ENCODE assay signal across 29 mouse cellular contexts in the genomic region with DNA sequence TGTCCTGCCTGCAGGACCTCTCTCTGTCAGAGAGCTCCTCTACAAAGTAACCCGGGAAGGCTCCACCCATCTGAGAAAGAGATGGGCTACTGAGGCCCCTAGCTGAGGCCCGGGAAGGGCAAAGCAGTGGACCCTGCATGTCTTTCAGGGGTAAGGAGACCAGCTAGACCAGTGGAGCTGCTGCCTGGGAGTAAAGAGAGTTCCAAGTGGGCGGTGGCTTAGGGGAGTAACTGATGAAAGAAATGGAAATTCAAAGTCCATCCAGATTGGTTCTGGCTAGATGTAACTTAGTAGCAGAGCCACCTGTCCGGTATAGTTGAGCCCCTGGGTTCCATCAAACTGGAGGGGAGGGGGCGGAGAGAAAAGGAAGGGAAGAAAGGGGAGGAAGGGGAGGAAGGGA. TPM values are rescaled to one million over a fixed set of nuclear protein-coding genes. Genes with fewer than 3 reads are reported as not detected.
DNase-seq lines count a peak whose midpoint lies in the region; ATAC-seq and TF ChIP-seq lines count a peak whose summit lies in the region.
"Had no signal": no experiment of that assay in that cellular context is flagged by ENCODE, and none has a peak within 500 bp of the region (broad histone marks: within the 10 kb centered on the region; RNA-seq: fewer than 3 reads in every experiment).

No protein-coding gene starts in this region.

- H3K4me1 ChIP-seq in hindbrain, embryonic 10.5 days (replicated peaks): peaks cover 20% of the 10 kb centered on the region
- H3K4me1 ChIP-seq in hindbrain, postnatal 0 days (ENCODE audit: insufficient read depth, low read length): peaks cover 4% of the 10 kb centered on the region
- H3K4me1 ChIP-seq in intestine, embryonic 15.5 days (replicated peaks): peaks cover 2% of the 10 kb centered on the region; the same call in 1 of the 2 replicates
- no peaks in the 10 kb centered on the region for H3K4me1 ChIP-seq in intestine, postnatal 0 days (replicated peaks; ENCODE audit: control insufficient read depth, insufficient read depth, low read length)
- H3K4me1 ChIP-seq: embryonic facial prominence, embryonic 13.5 days had no signal

- H3K27ac ChIP-seq in hindbrain, embryonic 10.5 days: peak overlapping the region; percentile 12; the same call in 1 of the 2 replicates
- no peak overlapping the region for H3K27ac ChIP-seq in hindbrain, postnatal 0 days
- no peak overlapping the region for H3K27ac ChIP-seq in intestine, embryonic 15.5 days
- no peak overlapping the region for H3K27ac ChIP-seq in intestine, postnatal 0 days (ENCODE audit: low read depth, low read length)
- H3K27ac ChIP-seq: embryonic facial prominence, embryonic 13.5 days; embryonic facial prominence, embryonic 15.5 days; forebrain, embryonic 13.5 days; forebrain, embryonic 15.5 days had no signal

- no peak for TF ChIP-seq CTCF in hindbrain, postnatal 0 days (IDR thresholded peaks at IDR 0.05; ENCODE audit: low read depth)
- no peak for TF ChIP-seq CTCF in intestine, postnatal 0 days (IDR thresholded peaks at IDR 0.05; ENCODE audit: low read depth)

- H3K4me2 ChIP-seq in hindbrain, postnatal 0 days (ENCODE audit: low read depth, low read length): no peak overlapping the region
- H3K4me2 ChIP-seq in intestine, embryonic 15.5 days (replicated peaks): no peak overlapping the region
- no peak overlapping the region for H3K4me2 ChIP-seq in intestine, postnatal 0 days (replicated peaks; ENCODE audit: low read depth)
- H3K4me2 ChIP-seq: embryonic facial prominence, embryonic 13.5 days; embryonic facial prominence, embryonic 15.5 days; forebrain, embryonic 13.5 days; forebrain, embryonic 15.5 days had no signal

- ATAC-seq in hindbrain, postnatal 0 days: no peak
- peak; percentile 89 for ATAC-seq in intestine, embryonic 15.5 days
- ATAC-seq in intestine, postnatal 0 days: peak; percentile 51; the same call in 1 of the 2 replicates
- ATAC-seq: CD4-positive, CD25-positive, alpha-beta regulatory T cell, adult 4 months; forebrain, embryonic 13.5 days; forebrain, embryonic 15.5 days had no signal

- no peaks in the 10 kb centered on the region for H3K36me3 ChIP-seq in hindbrain, embryonic 10.5 days
- H3K36me3 ChIP-seq in hindbrain, postnatal 0 days (ENCODE audit: insufficient read depth, low read length): no peaks in the 10 kb centered on the region
- H3K36me3 ChIP-seq in intestine, embryonic 15.5 days: no peaks in the 10 kb centered on the region
- H3K36me3 ChIP-seq in intestine, postnatal 0 days (ENCODE audit: control insufficient read depth, insufficient read depth): no peaks in the 10 kb centered on the region
- H3K36me3 ChIP-seq: embryonic facial prominence, embryonic 13.5 days; embryonic facial prominence, embryonic 15.5 days; forebrain, embryonic 15.5 days; G1E had no signal

- H3K9ac ChIP-seq in hindbrain, postnatal 0 days (replicated peaks; ENCODE audit: low read length): no peak overlapping the region
- H3K9ac ChIP-seq in intestine, embryonic 15.5 days: no peak overlapping the region
- no peak overlapping the region for H3K9ac ChIP-seq in intestine, postnatal 0 days (ENCODE audit: low read depth, low read length)
- H3K9ac ChIP-seq: embryonic facial prominence, embryonic 13.5 days; embryonic facial prominence, embryonic 15.5 days; forebrain, embryonic 13.5 days; forebrain, postnatal 0 days had no signal

- DNase-seq in hindbrain, embryonic 10.5 days (ENCODE audit: low spot score): no peak
- DNase-seq in hindbrain, postnatal 0 days (ENCODE audit: low spot score): no peak
- no peak for DNase-seq in gastrocnemius, postnatal 4 days (ENCODE audit: low spot score in 2 of 2)
- no peak for DNase-seq in frontal cortex, postnatal 25 days (ENCODE audit: low spot score in 2 of 2)
- DNase-seq: B cell, adult 2 months; cerebellum, adult 11 months; cerebellum, adult 18-20 months; cerebellum, adult 8-10 months; cerebellum, adult 9-11 months; cerebellum, postnatal 14 days; cerebellum, postnatal 36 days; embryo, embryonic 11 days; forebrain, postnatal 0 days had no signal

- H3K9me3 ChIP-seq in hindbrain, embryonic 10.5 days: no peaks in the 10 kb centered on the region
- H3K9me3 ChIP-seq in hindbrain, postnatal 0 days (ENCODE audit: low read length): no peaks in the 10 kb centered on the region
- no peaks in the 10 kb centered on the region for H3K9me3 ChIP-seq in intestine, embryonic 15.5 days
- H3K9me3 ChIP-seq in intestine, postnatal 0 days (ENCODE audit: control insufficient read depth): no peaks in the 10 kb centered on the region
- H3K9me3 ChIP-seq: embryonic facial prominence, embryonic 13.5 days; embryonic facial prominence, embryonic 15.5 days; forebrain, embryonic 13.5 days; forebrain, embryonic 15.5 days; G1E had no signal

- 33% methylated on average over 5 of the region's 5 CpGs for WGBS in hindbrain, embryonic 10.5 days
- 34% methylated on average over 5 of the region's 5 CpGs for WGBS in hindbrain, postnatal 0 days
- WGBS in intestine, embryonic 15.5 days: 25% methylated on average over 5 of the region's 5 CpGs
- 22% methylated on average over 5 of the region's 5 CpGs for WGBS in intestine, postnatal 0 days

- peaks cover 4% of the 10 kb centered on the region; the same call in 1 of the 2 replicates for H3K27me3 ChIP-seq in hindbrain, embryonic 10.5 days (ENCODE audit: insufficient read depth, poor library complexity, severe bottlenecking)
- H3K27me3 ChIP-seq in hindbrain, postnatal 0 days (ENCODE audit: insufficient read depth, low read length): no peaks in the 10 kb centered on the region
- H3K27me3 ChIP-seq in intestine, embryonic 15.5 days (replicated peaks): no peaks in the 10 kb centered on the region
- no peaks in the 10 kb centered on the region for H3K27me3 ChIP-seq in intestine, postnatal 0 days (replicated peaks; ENCODE audit: control insufficient read depth, insufficient read depth, low read length)
- H3K27me3 ChIP-seq: embryonic facial prominence, embryonic 13.5 days; embryonic facial prominence, embryonic 15.5 days; forebrain, embryonic 13.5 days; forebrain, embryonic 15.5 days had no signal

- H3K4me3 ChIP-seq in hindbrain, embryonic 10.5 days: no peak overlapping the region
- no peak overlapping the region for H3K4me3 ChIP-seq in hindbrain, postnatal 0 days (ENCODE audit: low read length)
- no peak overlapping the region for H3K4me3 ChIP-seq in intestine, embryonic 15.5 days (replicated peaks)
- H3K4me3 ChIP-seq in intestine, postnatal 0 days (ENCODE audit: low read depth, low read length): no peak overlapping the region
- H3K4me3 ChIP-seq: embryonic facial prominence, embryonic 13.5 days; embryonic facial prominence, embryonic 15.5 days; erythroblast, embryonic 14.5 days; forebrain, embryonic 13.5 days; forebrain, embryonic 15.5 days had no signal

RNA-seq across cellular contexts. Expression of gene Art2b, which starts 51.0 kb away (rescaled TPM):
- polyA plus RNA-seq in hindbrain, embryonic 10.5 days (2016; fragmentation: Nextera tagmentation; extraction: Ambion mirVana): not detected in 2 replicates
- total RNA-seq in hindbrain, postnatal 0 days (2014; rRNA removed): not detected in 2 replicates
- not detected in 2 replicates for polyA plus RNA-seq in hindbrain, postnatal 0 days (2015; fragmentation: Nextera tagmentation; extraction: Ambion mirVana)
- 0.47 and 0.55 TPM in 2 replicates for polyA plus RNA-seq in intestine, embryonic 15.5 days (2015; fragmentation: Nextera tagmentation; extraction: Ambion mirVana)
- 0.24 and 0.56 TPM in 2 replicates for polyA plus RNA-seq in intestine, postnatal 0 days (2015; fragmentation: Nextera tagmentation; extraction: Ambion mirVana)
- not detected for total RNA-seq in gastrocnemius, postnatal 4 days (2021)
- total RNA-seq: adrenal gland, adult 2 months; adrenal gland, postnatal 25 days; CH12.LX; common myeloid progenitor, adult 5-6 weeks; forebrain, postnatal 0 days; G1E had no signal
- polyA plus RNA-seq: adrenal gland, adult 2 months; brain, embryonic 14.5 days; embryonic facial prominence, embryonic 11.5 days; embryonic facial prominence, embryonic 13.5 days; embryonic facial prominence, embryonic 15.5 days; erythroblast, embryonic 14.5 days; forebrain, embryonic 11.5 days; forebrain, embryonic 13.5 days; forebrain, embryonic 15.5 days; forebrain, postnatal 0 days; G1E had no signal
